Mouse (Mus musculus) embryonic fibroblast, embryonic 13.5 days (primary cell): ENCODE data around the gene Mfap1a. TPM values are rescaled to one million over a fixed set of nuclear protein-coding genes. Genes with fewer than 3 reads are reported as not detected.
"Not testable (repeated sequence)": the region's sequence is repeated elsewhere in the genome, so short reads cannot be mapped to it uniquely, and the experiment has no call there.

Experiments
- H3K27ac ChIP-seq: 2 replicates; pipeline ENCODE4 v1.5.1; 2012; ENCODE audit warnings: low read length, control low read depth, inconsistent platforms; ENCODE audit not compliant: insufficient read depth
- H3K4me1 ChIP-seq: 2 replicates; pipeline ENCODE4 v1.6.1; 2011; ENCODE audit warnings: low read length; ENCODE audit not compliant: control insufficient read depth, insufficient read depth
- H3K4me3 ChIP-seq: 2 replicates; pipeline ENCODE4 v1.5.1; 2011; ENCODE audit warnings: mild to moderate bottlenecking, control low read depth, low read length; ENCODE audit not compliant: insufficient read depth
- CTCF ChIP-seq: IDR thresholded peaks from 2 replicates; pipeline ENCODE4 v1.5.1; 2011; ENCODE audit warnings: mild to moderate bottlenecking, control low read depth, low read length, moderate library complexity, borderline replicate concordance; ENCODE audit not compliant: insufficient read depth
- POLR2A ChIP-seq: IDR thresholded peaks from 2 replicates; pipeline ENCODE4 v1.6.1; 2011; ENCODE audit warnings: low read depth, mild to moderate bottlenecking, control low read depth, low read length, moderate library complexity
- polyA plus RNA-seq: library from polyadenylated mRNA; stranded (reverse); fragments of >200 nt; gene quantifications from 2 replicates; pipeline ENCODE4 v1.2.4, GENCODE M21; 2011; ENCODE audit warnings: low read depth; ENCODE audit not compliant: missing spikeins, insufficient read length

Gene Mfap1a
- polyA plus RNA-seq, 1 experiment = 31.9 TPM

DNA sequence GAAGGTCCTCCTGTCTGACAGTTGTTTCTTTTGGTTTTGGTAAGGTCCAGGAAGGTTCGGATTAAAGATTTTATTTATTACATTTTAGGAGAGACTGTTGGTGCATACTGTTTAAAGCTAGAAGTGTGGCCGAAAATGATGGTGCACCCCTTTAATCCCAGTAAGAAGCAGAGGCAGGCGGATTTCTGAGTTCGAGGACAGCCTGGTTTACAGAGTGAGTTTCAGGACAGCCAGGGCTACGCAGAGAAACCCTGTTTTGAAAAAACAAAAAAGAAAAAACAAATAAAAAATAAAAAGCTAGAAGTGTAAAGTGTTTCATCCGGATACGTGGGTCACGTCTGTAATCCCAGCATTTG is 32.3 kb downstream of the Mfap1a start:
- Histone ChIP-seq H3K4me3 (peak overlapping the region; percentile 51), H3K4me1 (no peaks in the 10 kb centered on the region), H3K27ac (0 out of 2 replicates have a peak overlapping the region, but pooled peaks have one; percentile 18)
- no peak for TF ChIP-seq CTCF
- TF ChIP-seq POLR2A = no peak

GRCm38 (mm10) chr2:121473301-121474179 is 32.9 kb downstream of the Mfap1a start, which contains the start of gene Mfap1b:
Gene Mfap1b (minus strand): TSS chr2:121474067.
- peak; percentile 95 for TF ChIP-seq POLR2A
- not testable (repeated sequence) for H3K4me1 ChIP-seq
- H3K27ac ChIP-seq = 0 out of 2 replicates have a peak within 1 kb of the TSS, but pooled peaks have one; percentile 18
- peak within 1 kb of the TSS; percentile 51 for H3K4me3 ChIP-seq

- not testable (repeated sequence) for H3K27ac ChIP-seq, H3K4me1 ChIP-seq, H3K4me3 ChIP-seq
These were observed 33.7 kb downstream of the Mfap1a start for GRCm38 (mm10) chr2:121472783-121473182.

- not testable (repeated sequence) for H3K4me1 ChIP-seq, H3K4me3 ChIP-seq, H3K27ac ChIP-seq
These were observed 37.5 kb downstream of the Mfap1a start for GRCm38 (mm10) chr2:121468982-121469381.

DNA sequence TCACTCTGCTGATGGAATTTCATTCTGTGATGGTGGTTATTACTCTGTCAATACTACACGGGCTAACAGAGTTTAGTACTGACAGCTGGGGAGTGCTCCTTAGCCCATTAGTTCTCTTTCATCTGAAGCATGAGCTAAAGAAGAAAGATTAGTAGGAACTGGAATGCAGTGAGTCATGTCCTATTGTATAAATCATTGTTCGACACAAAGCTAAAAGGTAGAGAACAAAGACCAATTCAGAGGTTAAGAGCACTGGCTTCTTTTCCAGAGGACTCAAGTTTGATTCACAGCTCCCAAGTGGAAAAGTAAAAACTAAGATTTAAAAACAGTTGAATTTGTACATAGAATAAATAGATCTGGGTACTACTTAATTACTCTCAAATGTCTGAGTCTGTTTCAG is 46.4 kb downstream of the Mfap1a start:
- Histone ChIP-seq H3K4me3 (no peak overlapping the region), H3K4me1 (peaks cover 2% of the 10 kb centered on the region; the same call in 1 of the 2 replicates), H3K27ac (no peak overlapping the region)
- TF ChIP-seq POLR2A = no peak
- no peak for TF ChIP-seq CTCF

- no peak for TF ChIP-seq CTCF
- peak; percentile 83 for TF ChIP-seq POLR2A
- Histone ChIP-seq H3K27ac (peak within 1 kb of the TSS; percentile 37), H3K4me3 (peak within 1 kb of the TSS; percentile 91), H3K4me1 (peaks cover 16% of the 10 kb centered on the region)
These were observed 49.5 kb downstream of the Mfap1a start, which contains the start of gene Serinc4 for GRCm38 (mm10) chr2:121456692-121457642. Gene Serinc4 (minus strand): TSS chr2:121456781.

DNA sequence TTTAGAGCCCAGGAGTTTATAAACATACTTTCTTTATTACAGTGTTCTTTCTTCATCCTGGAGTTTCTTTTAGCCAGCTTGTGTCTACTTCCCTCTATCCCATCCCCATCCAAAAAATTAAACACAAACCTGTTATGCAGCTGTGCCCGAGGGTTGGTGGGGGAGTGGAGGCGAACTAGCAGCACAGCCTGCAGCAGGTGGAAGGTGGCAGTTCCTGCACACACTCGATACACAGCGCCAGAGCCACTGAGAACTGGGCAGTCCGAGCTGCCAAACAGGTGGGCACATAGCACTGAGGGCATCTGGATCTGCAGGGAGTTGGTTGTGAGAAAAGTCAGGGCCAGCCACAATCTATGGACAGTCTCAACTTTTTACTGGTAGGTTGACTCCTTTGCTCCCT is 50.9 kb downstream of the Mfap1a start:
- peaks cover 19% of the 10 kb centered on the region for H3K4me1 ChIP-seq

GRCm38 (mm10) chr2:121453917-121454316 is 52.5 kb downstream of the Mfap1a start:
- TF ChIP-seq POLR2A = peak; percentile 54; the same call in 1 of the 2 replicates
- no peak for TF ChIP-seq CTCF
- Histone ChIP-seq H3K4me3 (no peak overlapping the region), H3K27ac (no peak overlapping the region; the same call in 1 of the 2 replicates), H3K4me1 (peaks cover 19% of the 10 kb centered on the region)

More for the DNA sequence above, 50.9 kb downstream of the Mfap1a start:
- Histone ChIP-seq H3K27ac (no peak overlapping the region), H3K4me3 (no peak overlapping the region)
- no peak for TF ChIP-seq CTCF
- no peak for TF ChIP-seq POLR2A

DNA sequence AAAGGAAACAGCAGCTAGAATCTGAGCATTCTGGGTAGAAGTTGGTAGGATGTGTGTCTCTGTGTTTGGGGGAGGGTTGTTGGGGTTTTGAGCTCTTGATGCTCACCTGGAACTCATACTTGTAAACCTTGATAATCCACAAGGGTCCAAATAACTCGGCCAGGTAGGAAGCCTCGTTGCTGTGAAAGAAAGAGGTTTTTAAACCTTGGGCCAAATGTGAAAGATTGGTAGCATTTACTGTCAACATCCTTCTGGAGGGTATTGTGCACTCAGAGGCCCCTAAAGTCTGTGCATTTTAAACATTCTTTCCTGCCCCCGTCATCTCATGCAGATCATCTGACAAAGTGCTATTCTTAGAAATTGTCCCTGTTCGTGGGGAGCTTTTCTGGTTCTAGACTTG is 53.5 kb downstream of the Mfap1a start, which contains the start of gene Hypk:
Gene Hypk (plus strand): TSS at position 301 of the 400 bp plus-strand sequence.
- no peak for TF ChIP-seq CTCF
- TF ChIP-seq POLR2A = peak; percentile 14; the same call in 1 of the 2 replicates
- Histone ChIP-seq H3K27ac (peak within 1 kb of the TSS; percentile 92), H3K4me1 (peaks cover 19% of the 10 kb centered on the region), H3K4me3 (peak within 1 kb of the TSS; percentile 11; the same call in 1 of the 2 replicates)
